Mouse (Mus musculus) embryo, embryonic 11.5 days (tissue): ENCODE measurements at regions not wholly inside any gene's neighbourhood (a gene's known extent, or its start where the extent isn't known, plus 50 kb on each side); places are given as distances from the start of the nearest gene placed in this dataset.
"Not testable (repeated sequence)": the region's sequence is repeated elsewhere in the genome, so short reads cannot be mapped to it uniquely, and the experiment has no call there.

Experiments used
- DNase-seq: peaks from one replicate; pipeline ENCODE4 v3.0.0-alpha.2; 2012; ENCODE audit warnings: low read depth, low spot score

DNA sequence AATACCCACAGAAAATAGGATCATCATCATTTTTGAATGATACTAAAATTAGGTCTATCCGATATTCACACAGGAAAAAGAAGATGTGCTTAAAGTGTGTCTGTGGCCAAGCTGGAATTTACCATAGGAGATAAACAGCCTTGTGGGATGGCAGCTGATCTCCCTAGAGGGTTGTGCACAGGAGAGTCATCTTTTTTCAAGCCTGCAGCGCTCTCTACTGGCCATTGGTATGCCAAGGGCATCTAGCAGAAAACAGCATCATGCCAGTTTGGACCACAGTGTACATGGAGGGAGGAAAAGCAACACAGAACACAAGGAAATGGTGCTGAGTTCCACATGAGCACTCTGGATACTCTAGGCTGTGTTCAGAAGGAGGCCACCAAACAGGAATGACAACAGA, 74.1 kb upstream of the Diaph3 start:
- peak; percentile 39 for DNase-seq

DNA sequence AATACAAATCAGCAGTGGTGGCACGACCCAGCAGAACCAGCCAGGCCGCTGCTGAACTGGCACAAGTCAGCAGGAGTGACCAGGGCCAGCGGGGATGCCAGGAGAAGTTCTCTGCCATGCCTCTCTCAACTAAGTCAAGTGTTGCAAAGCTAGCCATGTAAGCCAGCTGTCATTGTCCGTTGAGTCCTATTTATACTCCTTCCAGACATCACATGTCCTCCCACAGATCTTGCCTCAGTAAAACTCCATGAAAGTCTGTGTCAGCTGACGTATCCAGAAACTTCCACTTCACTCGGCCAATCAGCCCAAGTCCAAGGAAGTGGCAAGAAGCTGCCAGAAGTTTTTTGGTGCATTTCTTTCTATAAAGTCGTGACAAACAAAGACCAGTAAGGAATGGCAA, 76.0 kb upstream of the Diaph3 start:
- no peak for DNase-seq

DNA sequence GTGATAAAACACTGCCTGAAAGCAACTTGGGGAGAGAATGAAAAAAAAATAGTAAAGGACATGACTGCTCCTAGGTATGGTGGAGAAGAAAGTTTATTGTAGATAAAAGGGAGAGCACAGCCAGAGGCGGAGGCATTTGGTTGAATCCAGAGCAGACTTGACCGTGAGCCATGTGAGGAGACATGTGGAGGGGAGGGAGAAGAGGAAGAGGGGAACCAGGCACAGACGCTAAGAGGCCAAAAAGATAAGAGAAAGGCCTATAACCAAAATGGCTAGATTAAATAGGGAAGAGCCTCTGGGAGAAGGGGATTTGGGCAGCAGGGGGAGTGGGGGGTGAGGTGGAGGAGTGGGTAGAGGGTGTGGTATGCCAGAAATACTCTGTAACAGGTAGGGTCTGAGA, 78.9 kb upstream of the Diaph3 start:
- DNase-seq, result no peak

- no peak for DNase-seq
Measured at GRCm38 (mm10) chr14:87224870-87225269, 83.8 kb upstream of the Diaph3 start.

- no peak for DNase-seq
Measured at GRCm38 (mm10) chr14:87249258-87249657, 108.2 kb upstream of the Diaph3 start.

DNA sequence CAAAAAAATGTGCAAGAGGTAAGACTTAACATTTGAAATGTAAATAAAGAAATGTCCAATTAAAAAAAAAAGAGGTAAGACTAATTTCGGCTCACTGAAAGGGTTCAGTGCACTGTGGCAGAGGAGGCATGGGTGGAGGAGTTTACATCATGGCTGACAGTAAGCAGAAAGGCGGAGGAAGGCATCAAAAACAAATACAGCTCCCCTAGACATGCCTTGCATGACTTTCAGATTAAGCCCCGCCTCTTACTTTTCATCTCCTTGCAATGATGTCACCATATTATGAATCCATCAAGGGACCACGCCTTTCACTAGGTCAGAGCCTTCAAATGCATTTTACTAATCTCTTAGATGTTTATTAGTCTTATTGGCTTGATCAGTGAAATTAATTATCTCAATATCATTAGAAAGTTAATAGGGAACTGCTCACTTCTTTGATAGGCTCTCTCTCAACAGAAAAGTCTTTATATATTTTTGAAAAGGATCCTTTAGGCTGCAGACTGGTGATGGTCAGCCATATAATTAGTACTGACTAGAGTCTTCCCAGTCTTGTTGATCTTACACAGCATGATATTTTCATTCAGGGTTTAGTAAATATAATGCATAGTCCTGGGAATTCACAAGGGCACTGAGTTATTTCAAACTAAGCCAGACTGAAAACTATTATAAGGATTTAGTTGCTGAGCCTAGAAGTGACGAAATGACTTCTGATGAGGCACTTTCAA, 114.6 kb upstream of the Diaph3 start:
- DNase-seq, result no peak

- DNase-seq, result no peak
Measured at GRCm38 (mm10) chr14:87261726-87262125, 120.7 kb upstream of the Diaph3 start.

DNA sequence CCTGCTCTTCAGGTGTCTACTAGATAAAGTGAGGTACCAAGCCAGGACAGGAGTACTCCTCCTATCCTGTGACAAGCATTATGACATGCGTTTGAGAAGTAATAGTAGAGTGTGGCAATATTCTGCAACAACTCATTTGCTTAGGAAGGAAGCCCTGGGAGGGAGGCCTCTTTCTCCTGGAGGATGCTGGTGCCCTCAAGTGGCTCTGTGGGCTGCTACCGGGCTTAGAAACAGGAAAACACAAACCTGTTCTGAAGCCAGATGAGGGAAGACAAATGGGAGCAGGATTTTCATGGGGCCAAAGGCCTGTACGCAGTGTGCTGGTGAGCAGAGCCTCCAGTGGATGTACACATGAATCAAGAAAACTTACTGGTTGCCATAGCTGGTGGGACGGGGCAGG, 123.8 kb upstream of the Diaph3 start:
- no peak for DNase-seq

DNA sequence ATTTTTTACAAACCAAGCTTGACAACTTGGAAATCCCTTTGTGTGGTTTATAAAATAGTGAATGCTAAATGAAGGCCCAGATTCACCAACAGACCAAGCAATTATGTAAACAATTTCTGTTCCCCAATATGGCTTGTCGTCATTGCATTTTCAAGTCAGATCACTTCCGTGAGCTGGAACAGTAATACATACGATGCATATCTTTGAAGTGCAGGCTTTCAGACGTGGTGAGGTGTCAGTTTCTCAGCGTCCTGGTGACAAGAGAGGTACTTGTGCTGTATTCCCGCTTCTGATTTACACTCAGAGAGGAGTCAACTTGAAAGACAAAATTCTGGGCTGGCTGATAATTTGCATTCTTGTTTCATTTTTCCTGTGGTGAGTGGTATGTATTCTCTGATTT, 125.3 kb upstream of the Diaph3 start:
- no peak for DNase-seq

DNA sequence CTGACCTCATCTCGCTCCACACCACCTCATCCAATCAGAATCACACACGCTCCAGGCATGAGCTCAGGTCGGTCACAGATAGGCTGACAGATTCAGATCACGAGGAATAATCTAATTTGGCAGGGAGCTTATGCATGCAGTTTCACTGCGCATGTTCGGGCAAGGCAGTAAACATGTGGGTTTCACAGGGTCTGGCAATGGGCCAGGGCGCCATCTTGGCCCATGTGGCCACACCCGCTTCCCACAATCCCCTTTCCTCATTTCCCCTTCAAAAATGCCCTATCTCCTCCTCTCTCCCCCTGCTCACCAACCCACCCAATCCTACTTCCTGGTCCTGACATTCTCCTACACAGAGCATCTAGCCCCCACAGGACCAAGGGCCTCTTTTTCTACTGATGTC, 127.2 kb upstream of the Tdrd3 start:
- DNase-seq, result not testable (repeated sequence)

GRCm38 (mm10) chr14:87289708-87290243, 126.7 kb upstream of the Tdrd3 start:
- no peak for DNase-seq

- DNase-seq, result no peak
Measured at GRCm38 (mm10) chr14:87295206-87295605, 121.2 kb upstream of the Tdrd3 start.

DNA sequence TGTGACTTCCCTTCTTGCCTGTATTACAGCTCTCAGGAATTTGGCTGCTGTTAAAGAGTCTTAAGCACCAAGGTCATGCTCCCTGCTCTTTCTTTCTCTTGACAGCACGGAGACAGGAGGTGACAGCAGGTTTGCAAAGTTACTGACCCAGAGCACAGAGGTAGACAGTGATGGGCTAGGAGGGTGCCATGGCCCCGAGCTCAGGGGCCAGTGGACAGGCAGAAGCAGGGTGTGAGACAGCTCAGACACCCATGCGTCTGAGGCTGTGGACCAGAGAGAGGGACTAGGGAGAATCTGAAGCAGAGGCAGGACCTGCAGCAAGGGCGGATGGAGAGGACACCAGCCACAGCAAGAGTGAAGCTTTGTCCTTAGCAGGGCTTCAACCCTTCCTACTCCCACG, 119.3 kb upstream of the Tdrd3 start:
- DNase-seq, result no peak

GRCm38 (mm10) chr14:87300838-87301237, 115.6 kb upstream of the Tdrd3 start:
- DNase-seq, result no peak

DNA sequence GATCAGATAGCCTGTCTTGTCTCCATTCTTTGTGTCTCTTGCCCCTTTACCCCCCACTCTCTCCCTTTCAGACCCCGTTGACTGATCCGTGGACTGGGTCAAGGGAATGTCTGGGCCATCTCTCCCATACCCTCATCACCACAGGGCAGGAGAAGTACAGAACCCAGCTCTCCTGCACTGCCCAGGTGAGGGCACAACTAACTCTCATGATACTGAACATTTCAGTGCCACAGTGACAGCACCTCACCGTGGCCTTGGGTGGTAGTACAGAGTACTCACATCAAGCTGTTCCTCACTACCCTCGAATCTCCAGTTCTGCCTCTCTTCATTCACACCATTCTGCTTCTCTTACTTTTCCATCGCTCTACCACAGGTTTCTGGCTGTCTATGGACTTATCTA, 114.9 kb upstream of the Tdrd3 start:
- no peak for DNase-seq

GRCm38 (mm10) chr14:87305481-87305880, 111.0 kb upstream of the Tdrd3 start:
- DNase-seq, result no peak

GRCm38 (mm10) chr14:87306011-87306410, 110.4 kb upstream of the Tdrd3 start:
- no peak for DNase-seq

GRCm38 (mm10) chr14:87308016-87308415, 108.4 kb upstream of the Tdrd3 start:
- DNase-seq, result no peak

- DNase-seq, result no peak
Measured at GRCm38 (mm10) chr14:87312318-87312717, 104.1 kb upstream of the Tdrd3 start.

DNA sequence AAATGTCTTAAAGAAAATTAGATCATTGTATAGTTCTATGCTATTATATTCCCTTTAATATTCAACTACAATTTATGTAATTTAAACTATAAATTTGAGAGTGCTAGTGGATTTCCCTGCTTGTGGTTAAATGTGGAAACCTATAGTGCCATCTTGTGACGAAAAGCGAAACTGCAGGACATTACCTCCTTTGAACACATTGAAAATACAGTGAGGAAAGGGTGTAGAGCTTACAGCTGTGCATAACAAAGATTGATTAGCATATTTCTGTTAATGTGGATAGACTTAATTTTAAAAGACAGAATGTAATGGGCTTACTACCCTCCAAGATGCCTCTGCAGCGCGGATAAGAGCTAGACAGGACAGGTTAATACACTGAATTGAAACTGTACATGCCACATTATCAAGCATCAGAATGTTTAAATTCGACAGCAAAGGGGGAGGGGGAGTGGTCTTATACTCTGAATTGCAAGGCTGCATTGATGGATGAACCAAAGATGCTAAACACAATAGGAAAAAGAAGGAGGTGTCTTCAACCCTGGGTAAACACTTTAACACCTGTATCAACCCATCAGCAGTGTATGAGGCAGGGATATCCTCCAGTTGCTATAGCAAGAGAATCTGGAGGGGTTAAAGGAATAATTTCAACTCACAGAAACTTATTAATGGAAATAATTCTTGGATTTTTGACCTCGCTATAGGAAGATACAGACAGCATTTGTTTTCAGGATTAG, 101.3 kb upstream of the Tdrd3 start:
- peak; percentile 61 for DNase-seq

DNA sequence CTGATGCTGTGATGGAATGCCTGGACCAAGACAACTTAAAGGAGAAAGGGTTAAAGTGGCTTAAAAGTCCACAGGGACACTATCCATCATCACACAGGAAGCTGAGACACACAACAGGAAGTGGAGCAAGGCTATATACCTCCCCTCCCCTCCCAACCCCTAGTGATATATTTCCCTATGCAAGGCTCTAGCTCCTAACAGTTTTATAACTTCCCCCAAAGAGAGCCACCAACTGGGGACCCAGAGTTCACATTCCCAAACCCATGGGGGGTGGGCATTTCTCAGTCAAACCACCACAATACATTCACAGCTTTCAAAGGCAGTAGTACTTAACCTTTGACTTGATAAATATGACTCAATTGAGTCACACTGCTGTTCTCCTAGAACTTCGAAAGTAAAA, 88.6 kb upstream of the Tdrd3 start:
- peak; percentile 45 for DNase-seq

DNA sequence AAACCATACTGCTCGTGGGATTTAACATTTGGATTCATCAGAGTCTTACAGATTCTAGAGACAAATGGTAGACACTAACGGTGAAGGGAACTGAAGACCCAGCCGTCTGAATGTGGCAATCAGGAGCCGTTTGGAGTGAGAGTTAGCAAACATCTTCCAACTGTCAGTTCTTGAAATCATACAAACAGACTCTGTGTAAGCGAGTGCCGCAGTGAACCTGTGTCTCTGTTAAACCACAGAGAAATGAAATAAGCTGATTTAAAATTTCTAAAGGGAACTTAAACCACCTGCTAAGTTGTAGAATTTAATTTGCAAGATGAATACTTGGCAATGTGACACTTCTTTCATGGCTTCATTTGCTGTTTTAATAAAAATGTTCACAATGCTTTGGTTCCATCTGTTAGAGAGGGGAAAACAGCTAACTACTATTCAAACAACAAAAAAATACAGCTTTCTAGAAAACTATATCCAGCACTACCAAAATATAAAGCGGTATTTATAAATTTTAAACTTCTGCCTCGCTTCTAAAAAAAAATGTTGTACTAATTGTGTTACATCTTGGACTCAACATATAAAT, 78.4 kb upstream of the Tdrd3 start:
- no peak for DNase-seq

GRCm38 (mm10) chr14:87344540-87344939, 71.9 kb upstream of the Tdrd3 start:
- no peak for DNase-seq
